In the genomic region with DNA sequence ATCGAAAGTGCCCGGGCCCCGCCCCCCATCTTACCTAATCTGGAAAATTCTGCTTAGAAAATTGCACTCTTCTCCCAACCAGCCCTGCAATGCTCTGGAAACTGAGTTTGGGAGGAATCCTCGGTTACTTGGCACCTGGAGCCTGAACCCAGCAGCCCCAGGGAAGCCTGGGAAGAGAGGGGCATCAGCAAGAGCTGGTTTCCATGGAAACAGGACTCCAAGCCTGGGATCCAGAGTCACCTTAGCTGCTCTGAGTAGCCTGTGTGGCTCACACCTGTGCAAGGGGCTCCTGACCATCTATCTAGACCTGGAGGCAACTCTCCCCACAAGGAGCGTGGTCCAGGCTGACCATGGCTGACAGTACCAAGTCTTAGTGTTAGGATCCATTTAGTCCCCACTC, we compare ENCODE assay signal across 27 mouse cellular contexts. TPM values are rescaled to one million over a fixed set of nuclear protein-coding genes. Genes with fewer than 3 reads are reported as not detected.
"Had no signal": no experiment of that assay in that cellular context is flagged by ENCODE, and none has a peak within 500 bp of the region (broad histone marks: within the 10 kb centered on the region; RNA-seq: fewer than 3 reads in every experiment).

No protein-coding gene starts in this region.

- H3K27me3 ChIP-seq: hindbrain, embryonic 12.5 days; intestine, embryonic 15.5 days had no signal

- H3K9ac ChIP-seq: heart, embryonic 12.5 days; hindbrain, embryonic 12.5 days; hindbrain, embryonic 14.5 days; intestine, embryonic 15.5 days; limb, embryonic 12.5 days; liver, embryonic 12.5 days had no signal

- H3K27ac ChIP-seq: heart, embryonic 10.5 days; hindbrain, embryonic 10.5 days; hindbrain, embryonic 12.5 days; hindbrain, embryonic 14.5 days; intestine, embryonic 15.5 days; layer of hippocampus, adult 2 months; limb, embryonic 12.5 days; liver, embryonic 12.5 days had no signal

- H3K4me3 ChIP-seq: gastrocnemius, adult 2 months; heart, embryonic 10.5 days; heart, embryonic 12.5 days; hindbrain, embryonic 10.5 days; hindbrain, embryonic 12.5 days; intestine, embryonic 15.5 days; layer of hippocampus, adult 2 months; left cerebral cortex, adult 2 months; limb, embryonic 10.5 days; limb, embryonic 12.5 days; liver, embryonic 12.5 days had no signal

- H3K4me2 ChIP-seq: heart, embryonic 12.5 days; hindbrain, embryonic 12.5 days; hindbrain, embryonic 14.5 days; intestine, embryonic 15.5 days; limb, embryonic 12.5 days; liver, embryonic 12.5 days had no signal

- H3K36me3 ChIP-seq: heart, embryonic 10.5 days; heart, embryonic 12.5 days; hindbrain, embryonic 10.5 days; hindbrain, embryonic 12.5 days; intestine, embryonic 15.5 days; limb, embryonic 10.5 days; limb, embryonic 12.5 days; liver, embryonic 12.5 days had no signal

- ATAC-seq: hindbrain, embryonic 16.5 days; inflammation-experienced regulatory T-cells, adult 6 months; intestine, embryonic 15.5 days; intestine, postnatal 0 days; liver, embryonic 12.5 days had no signal

- H3K4me1 ChIP-seq: heart, embryonic 10.5 days; heart, embryonic 12.5 days; intestine, embryonic 15.5 days; liver, embryonic 12.5 days had no signal

- H3K9me3 ChIP-seq: heart, embryonic 10.5 days; heart, embryonic 12.5 days; hindbrain, embryonic 10.5 days; hindbrain, embryonic 12.5 days; intestine, embryonic 15.5 days; limb, embryonic 10.5 days; limb, embryonic 12.5 days; liver, embryonic 12.5 days had no signal

- DNase-seq: gastrocnemius, adult 2 months; gastrocnemius, postnatal 10 days; gastrocnemius, postnatal 25 days; heart, adult 18-20 months; heart, postnatal 10 days; heart, postnatal 4 days; kidney, adult 18-20 months; kidney, adult 8-10 months; kidney, postnatal 10 days; kidney, postnatal 25 days; kidney, postnatal 4 days; liver had no signal

RNA-seq across cellular contexts. Expression of a gene that starts 56.1 kb away (rescaled TPM):
- total RNA-seq: granulocyte monocyte progenitor cell, adult 5-6 weeks had no signal
- polyA plus RNA-seq: inflammation-experienced regulatory T-cells, adult 6 months had no signal
